Mouse (Mus musculus) left cerebral cortex, postnatal 36 days (tissue): ENCODE measurements around the gene Maoa. TPM values are rescaled to one million over a fixed set of nuclear protein-coding genes. Genes with fewer than 3 reads are reported as not detected.
A peak's percentile ranks its signal among the peaks of the same experiment; 100 is the strongest.

ENCODE experiments used
- DNase-seq, 2 experiments: peaks; one replicate each; pipeline ENCODE4 v3.0.0; 2021 to 2022; ENCODE audit warnings: low spot score in 2 of 2, mixed read lengths in 1 of 2
- intact Hi-C: fragments of 180-260 bp; cut with DNase I; formaldehyde crosslinking; loops from one replicate; pipeline ENCODE4 v1.15.1; 2025
- total RNA-seq, 2 experiments: library from RNA; stranded (reverse); gene quantifications; 2 replicates each; pipeline ENCODE4 v1.2.3; 2021

The Maoa gene
- 10 to 100 TPM; 17.1 to 19.2 TPM for total RNA-seq

GRCm38 (mm10) chrX:16619034-16619929 lies at the start of gene Maoa:
TSS of gene Maoa (plus strand) at chrX:16619698.
- peak; percentile 69 to 76 for DNase-seq
- intact Hi-C loops: no loop called here

GRCm38 (mm10) chrX:16618225-16619033 lies 1.1 kb upstream of the Maoa start:
- peak; percentile 86 to 90 for DNase-seq
- intact Hi-C loops: no loop called here

DNA sequence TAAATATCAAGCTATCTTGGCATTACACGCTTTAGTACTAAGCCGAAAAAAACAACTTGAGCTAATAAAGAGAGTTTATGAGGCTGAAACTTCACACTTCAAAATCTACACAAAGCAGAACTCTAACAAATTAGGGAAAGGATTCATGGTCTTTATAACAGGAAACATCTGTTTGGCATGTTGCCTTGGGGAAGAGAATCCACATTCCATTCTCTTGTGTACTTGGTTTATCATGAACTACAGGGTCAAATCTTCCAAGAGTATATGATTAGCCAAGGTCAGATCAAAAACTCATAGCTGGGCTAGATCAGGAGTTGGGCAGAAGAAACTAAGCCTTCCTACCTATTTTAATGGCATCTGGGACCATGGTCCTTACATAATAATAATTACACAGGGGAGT lies 37.0 kb downstream of the Maoa start:
- intact Hi-C loops: no loop called here
- DNase-seq: no peak

- DNase-seq: no peak
- intact Hi-C loops: no loop called here
Observed at GRCm38 (mm10) chrX:16706094-16706493, 86.6 kb downstream of the Maoa start.

GRCm38 (mm10) chrX:16714033-16714432 lies 94.5 kb downstream of the Maoa start:
- intact Hi-C loops: no loop called here
- DNase-seq: no peak

Other genes with a start within 250 kb of the Maoa start
- gene Cypt1, start 96.8 kb upstream of the Maoa start, total RNA-seq: not detected
- 10 to 100 TPM; 14.3 to 16.3 TPM for gene Maob, start 197.7 kb downstream of the Maoa start, total RNA-seq